Mouse (Mus musculus) testis, adult 2 months (tissue): Measurements from ENCODE around the gene Pdhx.

Experiments used
- CTCF ChIP-seq: fragments of 200-500 bp; IDR thresholded peaks from 2 replicates; pipeline ENCODE4 v1.5.1; 2012; ENCODE audit warnings: low read depth, mild to moderate bottlenecking, inconsistent platforms, low read length, moderate library complexity; ENCODE audit not compliant: control insufficient read depth, insufficient read depth, insufficient replicate concordance
- POLR2A ChIP-seq: fragments of 200-500 bp; IDR thresholded peaks from 2 replicates; pipeline ENCODE4 v1.6.1; 2012; ENCODE audit warnings: low read depth, mild to moderate bottlenecking, inconsistent platforms, low read length, moderate library complexity; ENCODE audit not compliant: control insufficient read depth

DNA sequence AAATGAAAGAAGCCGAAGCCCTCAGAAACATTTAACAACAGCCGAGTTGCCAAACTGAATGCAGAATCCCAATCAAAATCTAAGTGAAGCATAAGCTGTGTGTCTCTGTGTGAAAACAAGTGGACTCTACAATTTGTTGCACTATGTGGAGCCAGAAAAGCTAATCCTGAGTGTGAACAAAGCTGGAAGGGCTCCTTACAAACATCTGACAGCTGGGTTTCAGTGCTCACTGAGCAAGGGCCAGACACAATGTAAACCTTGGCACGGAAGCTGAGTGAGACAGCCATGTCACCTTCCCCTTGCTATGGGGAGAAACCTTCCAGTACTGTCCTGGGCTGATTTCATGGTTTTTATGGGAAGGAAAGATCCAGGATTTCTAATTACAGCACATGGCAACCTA is 50.6 kb downstream of the Pdhx start:
- TF ChIP-seq CTCF = no peak
- no peak for TF ChIP-seq POLR2A
